Mouse (Mus musculus) embryonic facial prominence, embryonic 10.5 days (tissue): ENCODE measurements at regions not wholly inside any gene's neighbourhood (a gene's known extent, or its start where the extent isn't known, plus 50 kb on each side); places are given as distances from the start of the nearest gene placed in this dataset.

Source experiments
- DNase-seq: peaks from one replicate; pipeline ENCODE4 v3.0.0-alpha.2; 2017; ENCODE audit warnings: low spot score
- H3K27ac ChIP-seq: fragments of 300-500 bp; sonication (generic); replicated peaks from 2 replicates; pipeline ENCODE4 v1.5.1; 2016; ENCODE audit warnings: mild to moderate bottlenecking
- H3K27me3 ChIP-seq: fragments of 300-500 bp; sonication (generic); replicated peaks from 2 replicates; pipeline ENCODE4 v1.6.1; 2016; ENCODE audit warnings: low read depth, mild to moderate bottlenecking; ENCODE audit not compliant: poor library complexity, severe bottlenecking
- H3K36me3 ChIP-seq: fragments of 300-500 bp; sonication (generic); replicated peaks from 2 replicates; pipeline ENCODE4 v1.6.1; 2016; ENCODE audit warnings: mild to moderate bottlenecking, moderate library complexity
- H3K4me1 ChIP-seq: fragments of 300-500 bp; sonication (generic); 2 replicates; pipeline ENCODE4 v1.6.1; 2016
- H3K4me3 ChIP-seq: fragments of 300-500 bp; sonication (generic); 2 replicates; pipeline ENCODE4 v1.5.1; 2016; ENCODE audit warnings: mild to moderate bottlenecking, moderate library complexity
- H3K9me3 ChIP-seq: fragments of 300-500 bp; sonication (generic); 2 replicates; pipeline ENCODE4 v1.6.1; 2016; ENCODE audit warnings: mild to moderate bottlenecking
- WGBS: fragments of 180-500 bp; shearing (Covaris S2); methylation state at CpG from one replicate; pipeline ENCODE4 v1.1.7; 2016; 5-methylcytosine and 5-hydroxymethylcytosine counted together

DNA sequence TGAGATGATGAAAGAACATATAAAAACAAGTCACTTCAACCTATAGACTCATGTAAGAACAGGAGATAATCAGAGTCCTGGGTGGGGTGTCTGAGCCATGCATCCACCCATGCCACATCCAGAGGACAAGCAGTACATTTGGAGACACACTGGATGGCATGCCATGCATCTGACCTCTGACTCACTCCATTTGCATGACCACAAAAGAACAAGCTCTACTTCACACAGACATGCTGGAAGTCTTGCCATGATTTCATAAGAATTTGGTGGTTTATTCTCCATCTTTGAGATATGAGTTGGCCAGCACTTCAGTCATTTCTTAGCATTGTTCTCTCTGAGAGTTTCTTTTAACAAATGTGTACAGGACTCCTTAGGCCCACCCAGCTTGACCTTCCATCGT is 329.5 kb downstream of the Nr2f2 start:
- H3K4me1 ChIP-seq: no peaks in the 10 kb centered on the region
- 88% methylated on average over 1 of the region's 1 CpGs for WGBS
- no peak overlapping the region for H3K27ac ChIP-seq
- no peak overlapping the region for H3K4me3 ChIP-seq
- no peaks in the 10 kb centered on the region for H3K27me3 ChIP-seq
- DNase-seq: no peak
- H3K36me3 ChIP-seq: no peaks in the 10 kb centered on the region
- no peaks in the 10 kb centered on the region for H3K9me3 ChIP-seq

DNA sequence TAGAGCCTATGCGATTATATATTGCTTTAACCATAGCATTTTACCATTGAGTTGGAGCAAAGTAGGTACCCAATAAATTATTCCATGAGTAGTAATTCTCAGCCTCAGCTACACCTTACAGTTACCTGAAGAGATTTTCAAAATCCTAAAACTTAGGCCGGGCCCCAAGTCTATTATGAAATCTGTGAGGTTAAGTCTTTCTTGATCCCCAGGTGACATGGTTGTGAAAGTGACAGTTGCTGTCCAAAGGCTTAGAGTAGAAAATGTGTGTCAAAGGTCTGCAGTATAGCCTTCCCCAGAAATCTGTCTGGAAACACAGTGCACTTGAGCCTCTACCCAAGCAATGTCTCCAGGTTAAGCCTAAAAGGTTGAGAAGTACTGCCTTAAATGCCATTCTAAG is 333.7 kb downstream of the Nr2f2 start:
- H3K36me3 ChIP-seq: no peaks in the 10 kb centered on the region
- no peak overlapping the region for H3K4me3 ChIP-seq
- H3K9me3 ChIP-seq: no peaks in the 10 kb centered on the region
- no peak overlapping the region for H3K27ac ChIP-seq
- no peaks in the 10 kb centered on the region for H3K27me3 ChIP-seq
- DNase-seq: no peak
- WGBS: 89% methylated on average over 2 of the region's 2 CpGs
- no peaks in the 10 kb centered on the region for H3K4me1 ChIP-seq

DNA sequence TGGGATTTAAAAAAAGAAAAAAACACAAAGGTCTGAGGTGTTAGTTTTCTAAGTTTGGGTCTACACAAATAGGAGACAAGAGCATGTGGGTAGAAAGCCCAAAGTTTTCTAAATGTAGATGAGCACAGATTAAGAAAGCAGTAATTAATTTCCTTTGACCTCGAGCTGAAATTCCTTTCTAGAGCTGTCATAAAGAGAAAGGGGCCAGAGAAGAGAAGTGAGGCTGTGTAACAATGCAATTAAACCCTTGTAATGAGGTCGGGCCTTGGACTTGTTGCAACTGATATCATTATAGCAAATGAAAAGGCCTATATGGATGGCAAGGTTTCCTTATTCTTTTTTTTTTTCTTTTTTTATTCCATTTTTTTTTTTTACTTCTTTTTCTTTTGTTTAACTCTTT is 337.2 kb downstream of the Nr2f2 start:
- no peaks in the 10 kb centered on the region for H3K27me3 ChIP-seq
- DNase-seq: no peak
- H3K9me3 ChIP-seq: no peaks in the 10 kb centered on the region
- no peaks in the 10 kb centered on the region for H3K36me3 ChIP-seq
- H3K4me3 ChIP-seq: no peak overlapping the region
- 67% methylated on average over 2 of the region's 2 CpGs for WGBS
- H3K4me1 ChIP-seq: no peaks in the 10 kb centered on the region
- no peak overlapping the region for H3K27ac ChIP-seq

DNA sequence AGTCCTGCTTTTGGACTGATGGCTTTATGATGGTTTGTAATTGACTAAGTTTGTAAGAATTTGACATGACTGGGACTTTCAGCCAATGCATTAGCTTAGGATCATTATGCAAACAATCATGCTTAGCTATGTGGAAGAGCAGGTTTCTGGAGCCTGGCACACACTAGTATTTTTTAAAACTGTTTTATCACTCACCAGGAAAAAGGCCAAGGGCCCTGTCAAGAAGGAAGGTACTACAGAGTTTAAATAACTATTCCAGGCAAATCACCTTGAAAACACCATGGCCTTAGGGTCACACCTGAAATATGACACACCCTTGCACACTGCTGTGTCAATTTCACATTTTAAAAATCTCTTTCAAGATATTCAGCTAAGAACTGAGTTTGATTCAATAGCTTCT is 341.0 kb downstream of the Nr2f2 start:
- no peak for DNase-seq
- Histone ChIP-seq H3K36me3 (no peaks in the 10 kb centered on the region), H3K4me1 (no peaks in the 10 kb centered on the region), H3K4me3 (no peak overlapping the region), H3K27ac (no peak overlapping the region), H3K9me3 (no peaks in the 10 kb centered on the region), H3K27me3 (no peaks in the 10 kb centered on the region)

DNA sequence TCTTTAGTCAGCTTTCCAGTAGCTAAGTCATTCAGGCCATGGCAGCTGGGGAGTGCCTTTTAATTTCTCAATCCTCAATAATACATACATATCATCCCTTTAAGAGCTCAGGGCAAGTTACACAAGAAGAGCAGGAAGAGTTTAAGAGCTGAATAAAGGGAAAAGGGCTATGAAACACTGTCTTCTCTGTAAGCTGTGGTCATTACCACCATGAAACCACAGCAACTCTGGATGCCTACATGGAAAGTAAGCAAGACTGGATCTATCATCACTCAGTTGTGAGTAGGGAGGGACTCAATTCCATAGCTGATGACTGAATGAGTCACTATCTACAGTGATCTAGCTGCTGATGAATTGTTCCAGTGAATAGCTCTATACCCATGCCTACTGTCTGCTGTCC is 349.9 kb downstream of the Nr2f2 start:
- H3K4me3 ChIP-seq: no peak overlapping the region
- no peak overlapping the region for H3K27ac ChIP-seq
- no peaks in the 10 kb centered on the region for H3K27me3 ChIP-seq
- no peaks in the 10 kb centered on the region for H3K36me3 ChIP-seq
- H3K9me3 ChIP-seq: no peaks in the 10 kb centered on the region
- H3K4me1 ChIP-seq: no peaks in the 10 kb centered on the region
- DNase-seq: no peak

DNA sequence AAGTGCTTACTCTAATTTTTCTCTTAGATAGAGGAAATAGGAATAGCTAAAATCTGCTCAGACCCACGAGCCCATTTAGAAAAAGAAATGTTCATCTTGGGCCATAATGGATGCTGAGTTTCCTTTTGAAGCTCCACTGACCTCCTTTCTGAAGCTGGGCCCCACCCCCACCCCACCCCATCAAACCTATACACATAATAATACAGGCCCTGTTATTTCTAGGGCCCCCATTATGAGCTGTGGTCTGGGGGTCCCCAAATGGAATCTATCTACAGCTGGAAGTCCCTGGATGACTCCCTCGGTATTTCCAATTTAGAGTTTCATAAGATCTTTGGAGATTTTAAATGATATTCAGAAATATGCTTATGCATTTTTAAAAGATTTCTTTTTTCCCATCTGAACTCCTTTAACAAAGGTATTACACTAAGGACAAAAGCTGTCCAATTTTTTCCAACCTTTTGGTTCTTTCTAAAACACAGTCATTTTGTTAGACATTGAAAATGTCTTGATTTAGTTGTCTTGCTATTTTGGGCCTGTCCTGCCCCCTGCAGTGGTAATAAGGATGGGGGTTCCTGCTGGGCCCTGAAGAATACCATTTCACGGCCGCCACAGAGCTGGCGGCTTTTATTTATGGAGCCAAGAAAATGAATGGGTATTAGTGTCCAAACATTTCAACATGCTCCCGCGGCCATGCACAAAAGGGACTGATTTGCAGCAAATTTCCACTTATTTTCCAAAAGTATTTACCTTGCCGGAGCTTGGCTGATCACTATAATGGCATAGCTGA is 363.1 kb downstream of the Nr2f2 start:
- WGBS: 63% methylated on average over 8 of the region's 8 CpGs
- Histone ChIP-seq H3K36me3 (no peaks in the 10 kb centered on the region), H3K4me3 (no peak overlapping the region), H3K27me3 (peaks cover 9% of the 10 kb centered on the region), H3K27ac (no peak overlapping the region), H3K9me3 (0 out of 2 replicates have a peak, but pooled peaks cover 5% of the 10 kb centered on the region), H3K4me1 (no peaks in the 10 kb centered on the region)
- DNase-seq: no peak

DNA sequence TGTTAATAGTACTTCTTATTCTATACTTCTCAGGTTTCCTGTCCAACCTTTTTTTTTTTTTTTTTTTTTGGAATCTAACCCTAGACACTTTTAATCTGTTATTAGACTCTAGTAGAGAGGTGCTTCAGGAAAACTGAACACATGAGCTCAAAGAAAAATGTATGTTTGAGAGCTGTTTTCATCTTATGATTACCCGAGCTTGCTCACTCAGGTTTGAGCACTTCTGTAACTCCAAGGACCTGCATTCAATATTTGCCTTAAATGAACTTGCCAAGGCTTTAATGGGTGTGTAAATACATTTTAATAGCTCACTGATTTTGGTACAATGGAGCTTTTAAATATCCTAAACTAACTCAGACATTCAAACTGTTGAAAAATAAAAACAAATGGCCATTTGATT is 367.8 kb downstream of the Nr2f2 start:
- no peak for DNase-seq
- H3K27me3 ChIP-seq: peaks cover 3% of the 10 kb centered on the region; the same call in 1 of the 2 replicates

DNA sequence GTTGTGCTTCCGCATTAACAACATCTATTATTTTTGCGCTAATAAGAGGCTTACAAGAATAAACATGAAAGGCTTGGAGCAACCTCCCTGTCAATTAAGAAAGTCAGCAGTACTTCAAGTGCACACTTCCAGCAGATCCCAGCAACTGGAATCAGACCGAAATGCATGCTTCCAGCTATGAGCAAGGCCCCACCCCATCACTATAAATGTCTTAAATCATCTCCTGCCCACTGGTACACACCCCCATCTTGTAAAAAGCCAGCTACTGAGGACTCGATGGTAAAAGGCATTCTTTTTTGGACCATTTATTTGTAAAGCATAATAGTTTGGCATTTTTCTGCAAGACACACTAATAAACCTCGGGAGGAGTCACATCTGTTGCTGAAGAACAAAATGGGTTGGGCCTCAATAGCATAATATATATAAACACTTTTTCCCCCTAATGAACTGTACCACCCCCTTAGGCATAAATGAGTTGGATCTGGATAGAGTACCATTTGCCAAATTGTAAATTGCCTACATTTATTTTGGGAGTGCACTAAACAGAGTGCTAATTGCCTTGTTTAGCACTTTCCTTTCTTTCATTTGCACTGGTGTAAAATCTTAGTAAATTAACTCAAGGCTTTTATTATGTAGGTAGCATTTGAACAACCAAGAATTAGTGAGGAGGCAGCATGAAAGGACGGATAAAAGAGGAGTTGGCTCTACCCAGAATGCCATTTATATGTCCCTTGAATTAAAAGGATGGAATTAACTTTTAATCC is 371.8 kb downstream of the Nr2f2 start:
- no peak overlapping the region for H3K27ac ChIP-seq
- H3K36me3 ChIP-seq: no peaks in the 10 kb centered on the region
- WGBS: 79% methylated on average over 6 of the region's 6 CpGs
- H3K9me3 ChIP-seq: no peaks in the 10 kb centered on the region
- H3K4me1 ChIP-seq: peaks cover 24% of the 10 kb centered on the region
- peaks cover 8% of the 10 kb centered on the region for H3K27me3 ChIP-seq
- H3K4me3 ChIP-seq: no peak overlapping the region
- DNase-seq: no peak

More for the DNA sequence above, 367.8 kb downstream of the Nr2f2 start:
- 0 out of 2 replicates have a peak, but pooled peaks cover under 1% of the 10 kb centered on the region for H3K4me1 ChIP-seq
- no peak overlapping the region for H3K4me3 ChIP-seq
- no peaks in the 10 kb centered on the region for H3K9me3 ChIP-seq
- 76% methylated on average over 1 of the region's 1 CpGs for WGBS
- H3K27ac ChIP-seq: no peak overlapping the region
- H3K36me3 ChIP-seq: no peaks in the 10 kb centered on the region

DNA sequence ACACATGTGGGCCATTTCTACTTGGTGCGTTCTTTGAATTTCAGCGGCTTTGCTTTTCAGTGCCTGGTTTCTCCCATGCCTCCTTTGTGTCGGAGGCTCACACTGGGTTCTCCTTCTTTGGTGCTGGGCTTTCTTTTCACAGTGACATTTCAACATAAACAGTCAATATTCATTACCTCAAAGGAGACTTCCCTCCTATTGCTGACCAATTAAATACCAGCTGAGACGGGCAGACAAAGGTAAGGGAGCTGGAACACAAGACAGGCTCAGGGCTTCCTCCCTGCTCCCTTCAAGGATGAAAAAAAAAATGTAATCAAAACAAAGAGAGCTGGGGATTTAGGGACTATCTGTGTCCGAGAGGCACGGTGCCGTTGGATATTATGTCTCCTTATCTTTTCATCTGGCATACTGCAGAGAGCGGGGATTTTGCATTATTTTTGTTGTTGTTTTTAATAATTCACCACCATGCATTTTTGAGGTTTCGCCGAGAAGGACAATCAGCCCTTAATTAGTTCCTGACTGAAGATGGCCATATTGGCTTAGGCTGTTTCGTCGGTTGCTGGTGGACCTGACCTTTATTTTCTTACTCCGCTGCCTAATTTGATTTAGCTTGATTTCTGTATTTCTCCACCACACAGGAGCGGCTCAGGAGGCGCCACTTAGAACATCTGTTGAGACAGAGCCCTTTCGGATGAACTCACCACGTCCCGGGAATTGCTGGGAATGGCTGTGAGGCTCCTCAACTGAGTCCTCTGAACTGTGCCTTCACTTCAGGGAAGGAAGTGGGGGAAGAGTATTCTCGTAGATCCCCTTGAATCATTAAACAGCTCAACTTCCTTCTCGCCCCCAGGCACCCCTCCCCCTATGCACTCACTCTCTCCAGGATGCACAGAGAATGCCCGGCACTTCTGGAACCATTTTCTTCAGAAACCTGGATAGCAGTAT is 373.9 kb downstream of the Nr2f2 start:
- H3K36me3 ChIP-seq: no peaks in the 10 kb centered on the region
- H3K27me3 ChIP-seq: peaks cover 8% of the 10 kb centered on the region
- DNase-seq: peak; percentile 58
- peak overlapping the region; percentile 53 for H3K4me3 ChIP-seq
- no peaks in the 10 kb centered on the region for H3K9me3 ChIP-seq
- peaks cover 31% of the 10 kb centered on the region for H3K4me1 ChIP-seq
- 3% methylated on average over 21 of the region's 21 CpGs for WGBS
- peak overlapping the region; percentile 78 for H3K27ac ChIP-seq

DNA sequence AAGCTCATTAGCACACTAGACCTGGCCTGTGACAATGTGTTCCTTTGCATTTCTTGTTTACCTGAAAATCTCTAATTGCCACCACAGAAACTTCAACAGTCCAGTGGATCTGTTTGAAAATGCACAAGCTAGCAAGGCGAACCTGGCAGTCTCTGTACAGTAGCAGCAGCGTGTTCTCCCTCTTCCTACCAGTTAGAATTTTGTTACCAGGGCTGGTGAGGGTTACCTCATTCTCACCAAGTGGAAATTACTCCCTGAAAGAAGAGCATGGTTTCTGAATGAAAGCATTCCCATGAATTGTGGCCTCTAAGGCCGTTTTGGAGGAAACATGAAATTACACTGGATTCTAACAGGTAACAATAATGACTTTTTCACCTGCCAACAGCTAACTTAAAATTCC is 374.6 kb downstream of the Nr2f2 start:
- Histone ChIP-seq H3K4me1 (peaks cover 31% of the 10 kb centered on the region), H3K9me3 (no peaks in the 10 kb centered on the region), H3K4me3 (peak overlapping the region; percentile 53; the same call in 1 of the 2 replicates), H3K36me3 (no peaks in the 10 kb centered on the region), H3K27ac (peak overlapping the region; percentile 78), H3K27me3 (peaks cover 5% of the 10 kb centered on the region)
- 17% methylated on average over 3 of the region's 3 CpGs for WGBS
- DNase-seq: no peak

DNA sequence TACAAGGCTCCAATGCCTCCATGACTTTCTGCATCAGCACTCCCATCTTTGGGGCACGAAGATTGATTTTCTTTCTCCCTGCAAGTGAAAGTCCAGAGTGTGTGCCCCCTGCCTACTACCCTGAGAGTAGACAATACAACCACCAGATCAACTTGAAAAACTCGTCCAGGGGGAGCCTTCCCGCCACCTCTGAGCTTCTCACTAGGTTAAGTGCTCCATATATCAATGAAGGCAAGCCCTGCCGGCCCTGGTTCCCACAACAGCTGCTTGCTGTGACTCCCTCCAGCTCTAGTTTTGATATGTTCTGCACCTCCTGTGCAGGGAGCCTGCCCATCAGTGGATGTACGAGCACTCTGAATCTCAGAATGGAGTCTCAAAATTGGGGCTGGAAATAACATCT is 377.8 kb downstream of the Nr2f2 start:
- Histone ChIP-seq H3K9me3 (no peaks in the 10 kb centered on the region), H3K36me3 (no peaks in the 10 kb centered on the region), H3K27ac (no peak overlapping the region), H3K27me3 (peaks cover 5% of the 10 kb centered on the region), H3K4me3 (no peak overlapping the region), H3K4me1 (peaks cover 30% of the 10 kb centered on the region)
- 21% methylated on average over 5 of the region's 5 CpGs for WGBS
- no peak for DNase-seq

DNA sequence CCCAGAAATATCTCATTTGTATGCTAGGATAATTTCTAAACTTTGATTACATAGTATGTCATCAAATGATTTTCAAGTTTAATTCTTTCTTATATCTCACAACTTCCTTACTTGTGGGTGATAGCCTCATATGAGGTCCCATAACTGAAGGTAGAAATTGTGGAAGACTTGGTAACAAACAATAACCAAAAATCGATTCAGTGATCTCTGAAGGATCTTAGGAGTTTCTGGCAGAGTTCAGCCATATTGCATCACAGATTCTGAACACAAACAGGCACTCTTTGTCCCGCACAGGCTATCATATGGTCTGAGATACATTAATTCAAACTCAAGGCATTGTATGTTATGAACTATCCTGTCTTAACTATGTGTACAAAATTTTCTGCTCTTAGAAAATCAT is 385.2 kb downstream of the Nr2f2 start:
- Histone ChIP-seq H3K27me3 (no peaks in the 10 kb centered on the region), H3K27ac (no peak overlapping the region), H3K9me3 (no peaks in the 10 kb centered on the region), H3K36me3 (no peaks in the 10 kb centered on the region), H3K4me1 (no peaks in the 10 kb centered on the region), H3K4me3 (no peak overlapping the region)
- no peak for DNase-seq
- WGBS: 80% methylated on average over 2 of the region's 2 CpGs
